Mouse (Mus musculus) midbrain, embryonic 13.5 days (tissue): ENCODE results near the gene Pdzd2. TPM values are rescaled to one million over a fixed set of nuclear protein-coding genes. Genes with fewer than 3 reads are reported as not detected.

Experiments
- ATAC-seq: fragments of 200-750 bp; cut with Nextera tagmentation; 2 replicates; pipeline ENCODE4 v1.8.0; 2017; ENCODE audit warnings: mild to moderate bottlenecking, moderate TSS enrichment, moderate library complexity
- H3K27ac ChIP-seq: fragments of 300-500 bp; sonication (generic); 2 replicates; pipeline ENCODE4 v1.5.1; 2015; ENCODE audit warnings: inconsistent platforms, mild to moderate bottlenecking, moderate library complexity
- H3K27me3 ChIP-seq: fragments of 300-500 bp; sonication (generic); 2 replicates; pipeline ENCODE4 v1.6.1; 2015; ENCODE audit warnings: mild to moderate bottlenecking, inconsistent platforms
- H3K36me3 ChIP-seq: fragments of 300-500 bp; sonication (generic); 2 replicates; pipeline ENCODE4 v1.6.1; 2015; ENCODE audit warnings: mild to moderate bottlenecking, inconsistent platforms
- H3K4me1 ChIP-seq: fragments of 300-500 bp; sonication (generic); replicated peaks from 2 replicates; pipeline ENCODE4 v1.6.1; 2015; ENCODE audit warnings: inconsistent platforms
- H3K4me2 ChIP-seq: fragments of 300-500 bp; sonication (generic); replicated peaks from 2 replicates; pipeline ENCODE4 v1.6.1; 2015; ENCODE audit warnings: moderate library complexity, mild to moderate bottlenecking, inconsistent platforms
- H3K4me3 ChIP-seq: fragments of 300-500 bp; sonication (generic); replicated peaks from 2 replicates; pipeline ENCODE4 v1.5.1; 2015; ENCODE audit warnings: mild to moderate bottlenecking, inconsistent platforms
- H3K9ac ChIP-seq: fragments of 300-500 bp; sonication (generic); replicated peaks from 2 replicates; pipeline ENCODE4 v1.6.1; 2015; ENCODE audit warnings: mild to moderate bottlenecking, inconsistent platforms
- H3K9me3 ChIP-seq: fragments of 300-500 bp; sonication (generic); 2 replicates; pipeline ENCODE4 v1.6.1; 2016; ENCODE audit warnings: mild to moderate bottlenecking, inconsistent platforms
- WGBS: fragments of 180-500 bp; shearing (Covaris S2); methylation state at CpG from one replicate; pipeline ENCODE4 v1.1.7; 2015; 5-methylcytosine and 5-hydroxymethylcytosine counted together
- polyA plus RNA-seq: library from polyadenylated mRNA; unstranded; fragments of >200 nt; fragmentation: Nextera tagmentation; extraction: Ambion mirVana; gene quantifications from 2 replicates; pipeline ENCODE4 v1.2.1, GENCODE M21; 2015

Pdzd2 gene
- polyA plus RNA-seq, 1 experiment from 2014 or later: 9.7 TPM

DNA sequence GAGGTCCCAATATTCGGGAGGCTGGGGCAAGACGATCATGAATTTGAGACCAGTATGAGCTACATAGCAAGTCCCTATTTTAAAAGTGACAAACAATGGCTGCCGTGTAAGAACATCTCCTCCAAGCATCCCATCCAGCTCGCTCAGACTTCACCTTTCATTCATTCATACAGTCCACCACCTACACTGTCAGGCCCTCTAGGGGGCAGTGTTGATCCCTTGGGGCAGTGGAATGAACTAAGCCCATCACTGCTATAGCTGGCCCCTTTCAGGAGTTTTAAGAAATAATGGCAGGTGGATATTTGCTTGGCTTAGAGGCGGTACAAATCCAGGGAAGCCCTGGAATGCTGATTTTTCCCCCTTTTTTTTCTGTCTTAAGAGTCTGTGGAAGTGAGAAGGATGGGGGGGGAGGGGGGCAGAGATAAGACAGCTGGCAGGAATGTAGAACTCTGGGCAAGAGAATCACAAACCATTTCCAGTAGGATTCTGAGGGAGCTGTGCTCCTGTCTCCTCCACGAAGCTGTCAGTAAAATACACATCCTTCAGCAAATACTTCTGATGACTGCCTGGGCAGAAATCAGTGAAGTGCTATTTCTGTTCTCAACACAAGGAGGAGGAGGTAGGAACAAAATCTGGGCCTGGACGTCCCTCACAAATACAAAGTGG is 49.9 kb downstream of the Pdzd2 start:
- no peak overlapping the region for H3K4me3 ChIP-seq
- 87% methylated on average over 7 of the region's 7 CpGs for WGBS
- no peaks in the 10 kb centered on the region; the same call in 1 of the 2 replicates for H3K4me1 ChIP-seq
- H3K36me3 ChIP-seq: no peaks in the 10 kb centered on the region
- H3K4me2 ChIP-seq: no peak overlapping the region
- no peak overlapping the region for H3K9ac ChIP-seq
- H3K27ac ChIP-seq: no peak overlapping the region
- H3K9me3 ChIP-seq: no peaks in the 10 kb centered on the region
- no peak for ATAC-seq
- H3K27me3 ChIP-seq: no peaks in the 10 kb centered on the region

GRCm38 (mm10) chr15:12682549-12682948 is 57.2 kb downstream of the Pdzd2 start:
- H3K9ac ChIP-seq: no peak overlapping the region
- H3K27me3 ChIP-seq: no peaks in the 10 kb centered on the region
- no peak overlapping the region for H3K4me2 ChIP-seq
- peak; percentile 24; the same call in 1 of the 2 replicates for ATAC-seq
- 39% methylated on average over 9 of the region's 9 CpGs for WGBS
- H3K36me3 ChIP-seq: no peaks in the 10 kb centered on the region
- H3K27ac ChIP-seq: no peak overlapping the region
- H3K4me3 ChIP-seq: no peak overlapping the region
- no peaks in the 10 kb centered on the region for H3K4me1 ChIP-seq
- H3K9me3 ChIP-seq: no peaks in the 10 kb centered on the region

DNA sequence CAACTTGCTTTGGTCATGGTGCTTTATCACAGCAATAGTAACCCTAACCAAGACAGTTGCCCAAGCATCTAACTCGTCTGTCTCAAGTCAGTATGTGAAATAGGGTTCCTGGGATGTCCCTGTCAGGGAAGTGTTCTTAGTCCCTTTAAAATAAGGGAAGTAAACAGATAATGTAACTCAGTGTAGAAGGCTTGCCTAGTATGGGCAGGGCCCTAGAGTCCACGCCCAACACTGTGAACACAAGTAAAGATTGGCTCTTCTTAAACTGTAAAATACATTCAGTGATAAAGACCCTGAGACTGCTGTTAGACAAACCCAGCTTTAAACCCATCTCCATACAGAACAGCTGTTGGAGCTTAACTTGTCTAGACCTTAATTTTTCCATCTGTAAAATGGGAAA is 57.8 kb downstream of the Pdzd2 start:
- H3K27me3 ChIP-seq: no peaks in the 10 kb centered on the region
- no peak overlapping the region for H3K4me3 ChIP-seq
- no peaks in the 10 kb centered on the region for H3K36me3 ChIP-seq
- H3K27ac ChIP-seq: no peak overlapping the region
- no peaks in the 10 kb centered on the region for H3K4me1 ChIP-seq
- no peak for ATAC-seq
- no peak overlapping the region for H3K4me2 ChIP-seq
- H3K9me3 ChIP-seq: no peaks in the 10 kb centered on the region
- WGBS: 94% methylated on average over 2 of the region's 2 CpGs
- H3K9ac ChIP-seq: no peak overlapping the region

GRCm38 (mm10) chr15:12680750-12681149 is 59.0 kb downstream of the Pdzd2 start:
- Histone ChIP-seq H3K27ac (no peak overlapping the region), H3K4me3 (no peak overlapping the region), H3K4me1 (no peaks in the 10 kb centered on the region), H3K27me3 (no peaks in the 10 kb centered on the region), H3K9me3 (no peaks in the 10 kb centered on the region), H3K4me2 (no peak overlapping the region), H3K36me3 (no peaks in the 10 kb centered on the region), H3K9ac (no peak overlapping the region)
- no peak for ATAC-seq
- WGBS: 81% methylated on average over 7 of the region's 7 CpGs

DNA sequence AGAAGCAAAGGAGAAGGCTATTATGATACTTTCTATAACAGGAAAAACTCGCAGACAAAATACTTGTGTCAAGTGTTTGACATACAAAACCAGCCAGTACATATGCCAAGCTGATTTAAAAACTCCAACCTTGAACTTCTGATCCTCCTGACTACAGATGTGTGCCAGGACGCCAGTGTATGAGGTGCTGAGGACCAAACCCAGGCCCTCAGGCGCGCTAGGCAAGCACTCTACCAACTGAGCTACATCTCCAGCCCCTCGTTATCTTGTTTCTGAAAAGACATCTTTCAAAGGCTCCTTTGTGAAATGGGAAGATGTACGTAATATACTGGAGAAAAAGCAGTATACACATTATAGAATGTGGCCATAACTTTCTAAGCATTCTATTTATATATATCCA is 59.7 kb downstream of the Pdzd2 start:
- Histone ChIP-seq H3K27me3 (no peaks in the 10 kb centered on the region), H3K27ac (no peak overlapping the region), H3K4me3 (no peak overlapping the region), H3K9me3 (no peaks in the 10 kb centered on the region), H3K4me2 (no peak overlapping the region), H3K4me1 (no peaks in the 10 kb centered on the region), H3K36me3 (no peaks in the 10 kb centered on the region), H3K9ac (no peak overlapping the region)
- no peak for ATAC-seq
- 88% methylated on average over 6 of the region's 6 CpGs for WGBS

- Histone ChIP-seq H3K4me1 (no peaks in the 10 kb centered on the region), H3K27ac (no peak overlapping the region), H3K4me2 (no peak overlapping the region), H3K36me3 (no peaks in the 10 kb centered on the region), H3K9ac (no peak overlapping the region), H3K4me3 (no peak overlapping the region), H3K27me3 (no peaks in the 10 kb centered on the region), H3K9me3 (no peaks in the 10 kb centered on the region)
- ATAC-seq: no peak
- WGBS: 89% methylated on average over 2 of the region's 2 CpGs
Observed at GRCm38 (mm10) chr15:12678540-12679112, 61.1 kb downstream of the Pdzd2 start.

GRCm38 (mm10) chr15:12675366-12675765 is 64.4 kb downstream of the Pdzd2 start:
- Histone ChIP-seq H3K9me3 (no peaks in the 10 kb centered on the region), H3K4me1 (no peaks in the 10 kb centered on the region), H3K9ac (no peak overlapping the region), H3K4me3 (no peak overlapping the region), H3K4me2 (no peak overlapping the region), H3K27ac (no peak overlapping the region), H3K27me3 (no peaks in the 10 kb centered on the region), H3K36me3 (no peaks in the 10 kb centered on the region)
- 71% methylated on average over 3 of the region's 3 CpGs for WGBS
- no peak for ATAC-seq

- H3K27ac ChIP-seq: no peak overlapping the region
- WGBS: 86% methylated on average over 5 of the region's 5 CpGs
- ATAC-seq: no peak
- H3K9ac ChIP-seq: no peak overlapping the region
- no peak overlapping the region for H3K4me2 ChIP-seq
- H3K27me3 ChIP-seq: no peaks in the 10 kb centered on the region
- no peaks in the 10 kb centered on the region for H3K9me3 ChIP-seq
- no peaks in the 10 kb centered on the region for H3K36me3 ChIP-seq
- no peak overlapping the region for H3K4me3 ChIP-seq
- no peaks in the 10 kb centered on the region for H3K4me1 ChIP-seq
Observed at GRCm38 (mm10) chr15:12674026-12674425, 65.7 kb downstream of the Pdzd2 start.

DNA sequence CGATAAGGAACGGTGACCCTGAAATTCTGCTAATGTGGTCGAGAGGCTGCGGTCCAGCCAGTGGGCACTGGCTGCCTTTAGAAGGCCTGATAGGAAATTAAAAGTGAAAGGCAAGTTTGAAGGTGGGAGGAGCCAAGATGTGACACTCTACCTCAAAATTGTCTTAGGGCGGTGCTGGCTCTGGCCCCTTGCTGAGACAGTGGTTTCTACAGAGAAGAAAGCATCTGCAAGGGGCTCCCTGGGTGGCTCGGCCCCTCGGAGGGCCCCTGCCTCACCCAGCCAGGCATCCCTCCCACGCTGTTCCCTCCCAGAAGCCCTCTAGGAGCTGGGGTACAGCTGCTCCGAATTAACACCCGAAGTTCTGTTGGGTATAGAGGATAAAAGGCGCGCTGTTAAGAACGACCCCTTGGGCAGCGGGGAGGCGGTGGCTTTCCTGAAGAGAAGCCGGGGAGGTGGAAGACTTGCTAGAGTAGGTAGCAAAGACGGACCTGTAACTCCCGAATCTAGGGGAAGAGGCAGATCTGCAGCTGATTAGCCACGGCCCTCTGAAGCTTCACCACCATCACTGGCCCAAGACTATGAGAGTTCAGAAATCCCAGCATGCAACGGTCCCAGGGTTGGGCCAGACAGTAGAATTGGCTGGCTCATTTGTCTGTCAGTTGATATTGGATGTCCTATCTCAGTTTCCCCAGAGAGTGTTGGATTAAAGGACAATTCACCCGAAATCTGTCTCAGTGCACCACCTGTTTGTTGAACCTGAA is 71.8 kb downstream of the Pdzd2 start:
- 47% methylated on average over 21 of the region's 21 CpGs for whole genome bisulfite sequencing
- Histone ChIP-seq H3K27me3 (no peaks in the 10 kb centered on the region), H3K9ac (no peak overlapping the region), H3K36me3 (no peaks in the 10 kb centered on the region), H3K4me3 (no peak overlapping the region), H3K9me3 (0 out of 2 replicates have a peak, but pooled peaks cover 6% of the 10 kb centered on the region), H3K27ac (no peak overlapping the region), H3K4me2 (no peak overlapping the region), H3K4me1 (0 out of 2 replicates have a peak, but pooled peaks cover 2% of the 10 kb centered on the region)
- no peak for ATAC-seq

GRCm38 (mm10) chr15:12665946-12666345 is 73.8 kb downstream of the Pdzd2 start:
- no peaks in the 10 kb centered on the region for H3K27me3 ChIP-seq
- H3K4me1 ChIP-seq: 0 out of 2 replicates have a peak, but pooled peaks cover 2% of the 10 kb centered on the region
- H3K9ac ChIP-seq: no peak overlapping the region
- 0 out of 2 replicates have a peak, but pooled peaks cover 6% of the 10 kb centered on the region for H3K9me3 ChIP-seq
- WGBS: 95% methylated on average over 6 of the region's 6 CpGs
- ATAC-seq: no peak
- H3K4me2 ChIP-seq: no peak overlapping the region
- no peak overlapping the region for H3K4me3 ChIP-seq
- no peaks in the 10 kb centered on the region for H3K36me3 ChIP-seq
- H3K27ac ChIP-seq: no peak overlapping the region

DNA sequence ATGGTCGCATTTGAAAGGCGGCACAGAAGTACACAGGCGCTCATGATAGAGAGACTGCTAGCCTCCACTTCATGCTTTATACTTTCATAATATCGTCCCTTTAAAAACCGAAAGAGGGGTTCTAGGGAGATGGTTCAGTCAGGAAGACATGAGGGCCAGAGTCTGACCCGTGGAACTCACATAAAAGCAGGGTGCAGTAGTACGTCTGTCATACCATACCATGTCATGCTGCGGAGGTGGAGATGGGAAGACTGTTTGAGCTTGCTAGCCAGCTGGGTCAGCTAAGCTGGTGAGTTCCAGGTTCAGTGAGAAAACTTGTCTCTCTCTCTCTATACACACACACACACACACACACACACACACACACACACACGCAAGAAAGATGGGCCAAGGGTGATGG is 76.4 kb downstream of the Pdzd2 start:
- no peaks in the 10 kb centered on the region for H3K36me3 ChIP-seq
- WGBS: 90% methylated on average over 9 of the region's 9 CpGs
- no peak overlapping the region for H3K27ac ChIP-seq
- no peak overlapping the region for H3K4me2 ChIP-seq
- 0 out of 2 replicates have a peak, but pooled peaks cover 6% of the 10 kb centered on the region for H3K9me3 ChIP-seq
- no peak for ATAC-seq
- no peak overlapping the region for H3K4me3 ChIP-seq
- 0 out of 2 replicates have a peak, but pooled peaks cover 2% of the 10 kb centered on the region for H3K4me1 ChIP-seq
- no peak overlapping the region for H3K9ac ChIP-seq
- no peaks in the 10 kb centered on the region for H3K27me3 ChIP-seq

GRCm38 (mm10) chr15:12660320-12660719 is 79.4 kb downstream of the Pdzd2 start:
- 90% methylated on average over 9 of the region's 9 CpGs for WGBS
- no peak for ATAC-seq

More at GRCm38 (mm10) chr15:12660320-12660719, 79.4 kb downstream of the Pdzd2 start:
- Histone ChIP-seq H3K27me3 (no peaks in the 10 kb centered on the region), H3K9me3 (0 out of 2 replicates have a peak, but pooled peaks cover under 1% of the 10 kb centered on the region), H3K4me3 (no peak overlapping the region), H3K27ac (no peak overlapping the region), H3K9ac (no peak overlapping the region), H3K4me2 (no peak overlapping the region), H3K4me1 (no peaks in the 10 kb centered on the region), H3K36me3 (no peaks in the 10 kb centered on the region)
